Mouse (Mus musculus) embryo, embryonic 10 days (tissue): ENCODE measurements around the gene Myo18b.

Experiments
- DNase-seq: peaks from one replicate; pipeline ENCODE4 v3.0.0-alpha.2; 2015; ENCODE audit warnings: low spot score

Gene Myo18b

DNA sequence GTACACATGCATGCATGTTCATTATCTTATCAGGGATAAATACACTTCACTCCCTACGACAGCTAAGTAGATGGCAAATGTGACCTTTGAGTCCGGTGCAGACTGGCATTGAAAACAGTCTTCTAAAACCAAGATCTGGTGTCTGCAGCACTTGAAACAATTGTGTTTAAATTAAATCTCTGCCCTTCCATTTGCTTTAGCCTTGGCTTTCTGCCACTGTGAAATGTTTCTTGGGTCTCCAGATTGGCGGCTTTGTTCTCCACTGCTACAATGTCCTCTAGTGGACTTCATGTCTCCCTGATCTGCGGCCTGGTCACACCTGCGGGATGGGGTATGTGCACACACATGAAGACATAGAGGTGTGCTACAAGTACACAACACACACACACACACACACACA lies 221.4 kb downstream of the Myo18b start:
- DNase-seq: no peak

DNA sequence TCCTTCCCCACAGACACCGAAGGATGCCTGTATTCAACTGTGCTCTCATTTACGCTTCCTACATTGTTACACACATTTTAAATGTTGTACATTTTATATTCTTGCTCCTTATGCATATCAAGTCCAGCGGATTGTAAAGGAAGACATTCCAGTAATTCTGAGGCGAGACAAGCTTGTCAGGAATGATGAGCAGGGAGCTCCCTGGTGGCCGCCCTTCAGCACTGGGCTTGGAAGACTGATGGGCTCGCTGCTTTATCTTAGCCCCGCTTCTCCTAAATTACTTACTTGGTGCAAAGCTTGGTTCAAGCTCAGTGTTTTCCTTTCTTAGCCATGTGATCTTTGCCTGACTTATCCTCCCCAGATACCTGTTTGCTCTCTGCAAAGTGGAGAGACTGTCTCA lies 223.7 kb downstream of the Myo18b start:
- DNase-seq: no peak

DNA sequence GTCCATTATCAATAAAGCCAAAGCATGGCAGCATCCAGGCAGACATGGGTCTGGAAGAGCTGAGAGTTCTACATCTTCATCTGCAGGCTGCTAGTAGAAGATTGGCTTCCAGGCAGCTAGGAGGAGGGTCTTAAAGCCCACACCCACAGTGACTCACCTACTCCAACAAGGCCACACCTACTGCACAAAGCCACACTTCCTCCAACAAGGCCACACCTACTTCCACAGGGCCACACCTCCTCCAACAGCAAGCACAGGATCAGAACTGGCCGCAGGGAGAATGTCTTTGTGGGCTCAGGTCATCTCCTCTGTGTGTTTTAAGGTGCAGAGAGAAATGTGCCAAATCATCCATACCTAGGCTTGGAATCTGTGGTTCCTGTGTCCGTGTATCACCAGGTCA lies 224.2 kb downstream of the Myo18b start:
- DNase-seq: no peak

DNA sequence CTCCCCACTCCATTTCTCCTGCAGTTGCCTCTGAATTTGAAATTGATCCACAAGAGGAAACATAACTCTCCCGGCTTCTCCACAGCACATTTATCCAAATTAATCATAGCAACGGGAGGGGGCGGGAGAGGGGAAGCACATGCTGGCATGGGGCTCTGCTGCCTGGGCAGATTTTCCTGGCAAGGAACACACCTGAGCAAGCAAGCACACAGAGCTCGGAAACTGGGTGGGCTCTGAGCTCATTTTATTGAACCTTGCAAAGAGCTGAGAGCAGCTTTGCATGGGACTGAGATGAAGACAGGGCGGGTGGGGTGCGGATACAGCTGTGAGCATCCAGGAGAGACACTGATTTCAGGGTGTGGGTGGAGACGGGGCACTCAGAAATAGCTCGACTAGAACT lies 229.0 kb downstream of the Myo18b start:
- DNase-seq: no peak

DNA sequence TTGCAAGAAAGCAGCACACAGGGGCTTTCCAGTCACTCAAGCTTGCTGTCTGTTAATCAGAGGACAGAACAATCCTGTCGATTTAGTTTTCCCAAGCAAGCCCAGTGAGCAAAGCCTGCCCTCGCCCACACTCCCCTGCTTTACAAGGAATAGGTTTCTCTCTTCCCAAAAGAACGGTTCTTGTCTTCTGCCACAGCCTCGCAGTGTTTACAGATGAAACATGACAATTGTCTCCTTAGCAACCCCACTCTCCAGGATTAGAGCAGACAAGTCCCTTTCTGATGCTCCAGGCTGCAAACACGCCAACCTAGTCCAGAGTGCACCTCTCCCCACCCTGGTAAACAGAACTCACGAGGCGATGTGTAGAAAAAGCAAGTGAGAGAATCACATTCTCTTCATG lies 230.5 kb downstream of the Myo18b start:
- DNase-seq: no peak

DNA sequence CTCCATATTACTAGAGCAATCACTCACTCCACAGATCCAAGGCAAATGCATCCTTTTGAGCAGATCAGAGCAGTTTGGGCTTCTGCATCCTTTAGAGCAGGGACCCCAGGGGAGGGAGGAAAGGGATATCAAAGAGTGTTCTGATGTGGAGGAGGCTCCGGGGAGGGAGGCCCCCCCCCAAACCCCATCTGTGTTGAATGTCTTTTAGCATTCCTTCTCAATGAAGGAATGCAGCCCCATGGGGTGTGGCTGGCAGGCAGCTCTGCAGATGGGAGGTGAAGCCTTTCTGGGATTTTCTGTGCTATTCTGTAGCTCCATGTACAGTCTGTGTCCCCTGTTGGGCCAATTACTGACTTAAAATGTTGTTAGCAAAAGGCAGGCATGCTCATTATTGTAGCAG lies 232.5 kb downstream of the Myo18b start:
- DNase-seq: no peak

DNA sequence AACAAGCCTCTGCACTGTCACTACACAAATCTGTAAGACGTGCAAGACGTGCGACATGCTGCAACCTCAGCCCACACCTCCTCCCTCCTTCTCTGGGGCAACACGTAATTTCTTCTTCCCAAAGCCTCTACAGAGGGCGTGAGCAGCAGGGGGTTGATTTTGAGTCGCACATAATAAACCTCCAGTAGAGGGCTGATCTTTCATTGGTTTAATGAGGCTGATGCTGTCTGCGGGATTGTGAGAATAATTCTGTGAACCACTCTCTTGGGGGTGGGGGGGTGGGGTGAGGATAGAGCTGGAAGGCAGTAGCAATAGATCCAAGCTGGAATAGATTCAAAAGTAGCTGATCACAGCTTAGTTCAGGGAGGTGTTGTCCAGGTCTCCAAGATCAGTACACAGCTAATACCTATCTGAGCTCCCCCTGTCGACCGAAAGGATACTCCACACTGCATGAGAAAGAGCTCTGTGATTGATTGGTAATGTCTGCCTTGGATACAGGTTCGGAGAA lies 235.2 kb downstream of the Myo18b start:
- peak; percentile 75 for DNase-seq

DNA sequence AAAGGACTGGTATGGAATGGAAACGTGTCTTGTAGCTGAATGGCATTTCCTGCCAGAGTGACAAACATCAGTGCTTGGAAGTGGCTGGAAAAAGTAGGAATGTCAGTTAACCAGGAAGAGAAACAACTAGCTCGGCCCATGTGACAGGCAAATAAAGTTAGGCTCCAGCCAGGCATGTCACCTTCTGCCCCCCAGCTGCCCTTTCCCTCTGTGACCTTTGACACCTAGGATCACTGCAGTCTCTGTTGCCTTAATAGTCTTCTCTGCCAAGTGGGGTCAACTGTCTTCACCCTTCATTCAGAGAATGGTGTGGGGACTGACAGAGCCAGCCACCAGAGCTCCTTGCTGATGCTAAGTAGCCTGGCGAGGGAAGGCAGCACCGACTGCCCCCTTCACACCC lies 236.9 kb downstream of the Myo18b start:
- DNase-seq: peak; percentile 71

DNA sequence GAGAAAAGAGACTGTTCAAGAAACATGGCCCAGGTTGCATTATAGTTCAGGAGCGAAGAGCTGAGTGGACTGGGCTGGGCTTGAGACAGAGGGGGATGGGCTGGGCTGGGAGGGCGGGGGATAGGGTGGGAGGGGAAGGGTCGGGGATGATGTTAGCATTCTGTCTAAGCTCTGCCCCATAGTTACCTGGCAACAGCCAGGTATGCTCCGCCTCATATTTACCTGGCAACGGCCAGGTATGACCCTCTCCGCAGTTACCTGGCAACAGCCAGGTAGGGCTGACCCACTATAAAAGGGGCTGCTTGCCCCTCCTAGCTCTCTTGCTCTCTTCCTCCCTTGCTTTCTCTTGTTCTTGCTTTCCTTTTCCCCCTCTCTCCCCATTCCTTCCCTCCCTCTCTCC lies 239.4 kb downstream of the Myo18b start:
- DNase-seq: no peak

DNA sequence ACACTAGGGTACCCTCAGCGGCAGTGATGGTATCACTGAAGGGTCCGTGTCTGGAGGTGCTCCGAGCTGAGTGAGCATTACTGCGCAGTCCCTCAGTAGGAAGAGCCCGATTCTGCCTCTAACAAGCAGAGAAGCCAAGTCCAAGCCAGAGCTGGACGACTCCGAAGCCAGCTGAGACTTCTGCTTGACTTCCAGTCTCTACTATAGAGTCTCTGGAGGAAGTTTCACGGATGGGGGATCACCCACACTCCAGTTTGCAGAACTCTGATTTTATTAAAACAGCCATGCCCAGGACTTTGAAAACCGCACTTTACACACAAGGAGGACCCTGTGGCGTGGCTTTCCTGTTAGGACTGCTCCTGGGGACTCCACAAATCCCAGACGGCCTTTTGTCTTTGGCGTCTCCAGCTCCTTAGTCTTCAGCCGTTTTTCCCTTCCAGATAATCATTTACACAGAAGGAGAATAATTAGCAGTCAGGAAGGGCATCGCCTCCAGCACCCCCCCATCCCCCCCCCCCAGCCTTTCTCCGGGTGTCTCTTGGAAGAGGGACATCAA lies 240.1 kb downstream of the Myo18b start:
- peak; percentile 54 for DNase-seq

DNA sequence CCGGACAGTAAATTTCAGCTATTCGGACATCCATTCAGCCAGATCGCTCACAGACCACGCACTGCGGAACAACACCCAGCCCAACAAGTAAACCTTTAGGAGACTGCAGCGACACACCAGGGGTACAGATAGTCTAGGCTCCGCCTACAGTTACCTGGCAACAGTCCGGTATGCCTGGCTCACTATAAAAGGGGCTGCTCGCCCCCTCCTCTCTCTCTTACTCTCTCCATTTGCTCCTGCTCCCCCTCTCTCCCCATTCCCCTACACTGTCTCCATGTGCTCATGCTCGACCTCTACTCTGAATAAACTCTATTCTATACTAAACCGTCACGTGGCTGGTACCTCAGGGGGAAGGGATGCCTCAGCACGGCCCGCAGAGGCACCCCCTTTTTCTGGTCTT lies 240.6 kb downstream of the Myo18b start:
- peak; percentile 34 for DNase-seq

DNA sequence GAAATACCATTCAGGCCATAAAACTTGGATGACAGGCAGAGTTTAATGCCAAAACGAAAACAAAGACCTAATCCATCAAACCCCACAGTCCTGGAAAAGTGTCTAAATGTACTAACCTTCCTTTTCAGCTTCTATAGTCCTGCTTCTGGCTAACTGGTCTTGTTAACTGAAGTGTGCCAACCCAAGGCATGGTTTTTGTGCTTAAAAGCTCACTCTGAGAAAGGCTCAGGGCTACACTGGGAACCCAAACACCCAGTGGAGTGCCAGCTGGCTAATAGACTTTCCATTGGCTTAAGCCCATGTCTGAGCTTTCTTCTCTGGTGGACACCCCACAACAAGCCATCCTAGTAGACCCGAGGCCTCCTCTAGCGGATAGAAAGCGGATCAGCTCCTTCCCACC lies 244.1 kb downstream of the Myo18b start:
- no peak for DNase-seq

DNA sequence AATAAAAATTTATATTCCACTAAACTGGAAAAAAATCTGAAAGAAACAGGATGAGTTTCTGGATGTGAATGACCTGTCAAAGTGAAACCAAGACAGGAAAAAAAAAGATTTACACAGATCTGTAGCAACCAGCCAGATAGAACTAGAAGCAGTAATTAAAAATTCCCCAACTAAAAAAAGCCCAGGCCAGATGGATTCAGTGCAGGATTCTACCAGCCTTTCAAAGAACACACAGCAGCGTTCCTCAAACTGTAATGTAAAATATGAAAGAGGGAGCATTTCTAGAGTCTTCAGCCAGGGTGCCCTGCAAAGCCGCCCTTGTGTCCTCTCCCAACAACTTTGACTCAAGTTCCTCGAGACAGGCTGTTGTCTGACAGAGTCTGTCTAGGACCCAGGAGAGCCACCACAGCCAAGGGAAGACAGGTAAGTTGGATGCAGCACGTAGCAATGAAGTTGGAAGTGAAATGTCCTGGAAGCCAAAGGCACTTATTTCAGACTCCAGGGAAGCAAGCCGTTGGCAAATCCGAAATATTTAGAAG lies 246.9 kb downstream of the Myo18b start:
- no peak for DNase-seq

DNA sequence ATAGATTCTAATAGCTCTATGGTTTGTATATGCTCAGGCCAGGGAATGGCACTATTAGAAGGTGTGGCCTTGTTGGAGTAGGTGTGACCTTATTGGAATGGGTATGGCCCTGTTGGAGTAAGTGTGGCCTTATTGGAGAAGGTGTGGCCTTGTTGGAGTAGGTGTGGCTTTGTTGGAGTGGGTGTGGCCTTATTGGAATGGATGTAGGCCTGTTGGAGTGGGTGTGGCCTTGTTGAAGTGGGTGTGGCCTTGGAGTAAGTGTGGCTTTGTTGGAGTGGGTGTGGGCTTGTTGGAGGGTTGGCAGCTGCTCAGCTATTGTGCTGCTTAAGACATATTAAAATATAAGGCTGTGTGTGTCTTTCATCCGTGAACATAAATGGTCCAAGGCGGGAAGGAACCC lies 249.3 kb downstream of the Myo18b start:
- no peak for DNase-seq

DNA sequence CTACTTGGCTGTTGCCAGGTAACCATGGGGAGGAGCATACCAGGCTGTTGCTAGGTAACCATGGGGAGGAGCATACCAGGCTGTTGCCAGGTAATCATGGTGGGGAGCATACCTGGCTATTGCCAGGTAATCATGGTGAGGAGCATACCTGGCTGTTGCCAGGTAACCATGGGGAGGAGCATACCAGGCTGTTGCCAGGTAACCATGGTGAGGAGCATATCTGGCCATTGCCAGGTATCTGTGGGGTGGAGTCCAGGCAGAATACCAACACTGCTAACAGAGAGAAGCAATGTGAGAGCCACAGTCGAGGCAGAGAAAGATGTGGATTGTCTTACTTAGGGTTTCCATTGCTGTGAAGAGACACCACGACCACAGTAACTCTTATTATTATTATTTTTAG lies 250.6 kb downstream of the Myo18b start:
- no peak for DNase-seq

DNA sequence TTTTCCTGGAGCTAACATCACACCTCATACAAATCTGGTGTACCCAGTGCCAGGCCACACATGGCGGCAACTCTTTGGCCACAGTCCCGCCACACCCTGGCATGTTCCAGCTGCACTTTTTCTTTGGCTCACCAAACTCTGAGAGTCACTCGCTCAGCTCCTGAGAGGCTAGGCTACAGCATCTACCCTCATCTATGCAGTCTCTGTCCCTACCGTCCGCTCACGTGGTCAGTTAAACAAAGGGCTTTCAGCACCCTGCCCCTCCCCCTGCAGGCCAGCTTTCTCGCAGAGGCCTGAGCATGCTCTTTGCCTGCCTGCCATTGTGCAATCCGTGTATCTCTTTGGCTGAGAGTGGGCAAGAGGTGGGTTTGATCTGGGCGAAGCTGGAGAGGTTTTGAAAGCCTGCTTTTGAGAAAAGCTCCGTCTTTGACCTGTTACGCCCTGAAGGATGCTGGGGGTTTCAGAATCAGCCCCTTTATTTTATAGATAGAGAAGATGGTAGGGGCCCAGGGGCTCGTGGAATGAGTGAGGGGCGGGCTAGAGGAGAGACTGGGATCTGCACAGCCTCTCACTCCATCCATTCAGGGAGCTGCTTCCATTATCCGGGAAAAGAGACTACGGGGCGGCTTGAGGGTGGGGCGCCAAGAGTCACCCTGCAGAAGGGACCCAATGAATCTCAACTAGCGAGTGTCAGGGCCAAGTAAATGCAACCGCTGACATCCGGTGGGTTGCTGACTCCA lies 252.5 kb downstream of the Myo18b start:
- peak; percentile 89 for DNase-seq

DNA sequence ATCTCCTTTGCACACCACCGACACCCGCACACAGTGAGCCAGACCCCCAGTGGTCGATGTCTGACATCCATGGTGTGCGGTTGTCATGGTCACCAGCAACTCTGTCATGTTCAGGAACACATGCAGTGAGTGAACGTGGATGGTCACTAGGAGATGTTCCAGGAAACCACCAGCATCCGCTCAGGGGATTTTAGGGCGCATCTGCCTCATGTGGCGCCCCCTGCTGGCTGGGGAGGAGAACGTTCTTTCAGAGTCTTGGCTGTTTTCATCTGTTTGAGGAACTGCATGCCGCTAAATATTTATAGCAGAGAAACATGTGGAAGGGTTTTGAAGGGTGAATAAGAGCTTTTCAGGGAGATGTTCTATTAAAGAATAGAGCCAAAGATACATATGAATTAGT lies 253.4 kb downstream of the Myo18b start:
- DNase-seq: peak; percentile 65

DNA sequence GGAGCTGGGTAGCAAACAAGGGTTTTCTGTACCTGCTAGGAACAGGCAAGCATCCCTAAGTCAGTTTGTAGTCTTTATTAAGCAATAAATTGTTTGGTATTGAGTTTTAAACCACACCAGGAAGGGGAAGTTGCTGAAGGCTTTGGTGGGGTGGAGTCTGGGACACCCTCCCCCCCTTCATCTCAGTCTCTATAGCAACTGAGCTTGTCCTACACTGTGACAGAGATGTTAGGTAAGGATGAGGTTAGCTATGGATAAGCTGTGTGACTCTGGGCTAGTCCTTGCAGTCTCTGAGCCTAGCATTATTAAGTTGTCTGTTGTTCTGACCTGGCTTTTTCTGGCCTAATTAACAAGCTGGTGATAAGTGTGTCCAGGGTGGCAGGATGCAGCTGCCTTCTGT lies 254.4 kb downstream of the Myo18b start:
- no peak for DNase-seq

DNA sequence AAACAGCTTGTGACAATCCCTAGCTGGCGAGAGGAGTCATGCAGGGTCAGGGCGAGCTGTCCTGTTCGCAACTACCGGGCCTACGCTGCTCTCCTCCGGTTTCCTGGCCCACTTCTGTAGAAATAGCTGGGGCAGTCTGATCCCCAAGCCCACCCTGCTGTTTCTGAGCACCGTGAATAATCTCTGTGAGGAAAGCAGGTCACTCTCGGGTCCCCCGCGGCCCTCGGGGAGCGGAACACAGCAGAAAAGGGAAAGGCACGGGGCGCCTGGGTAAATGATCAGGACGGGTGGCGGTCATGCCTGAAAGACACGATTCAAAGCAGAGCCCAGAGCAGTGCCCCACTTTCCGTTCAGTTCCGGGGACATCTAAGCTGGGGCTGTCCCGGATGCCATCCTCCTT lies 255.0 kb downstream of the Myo18b start:
- DNase-seq: no peak

DNA sequence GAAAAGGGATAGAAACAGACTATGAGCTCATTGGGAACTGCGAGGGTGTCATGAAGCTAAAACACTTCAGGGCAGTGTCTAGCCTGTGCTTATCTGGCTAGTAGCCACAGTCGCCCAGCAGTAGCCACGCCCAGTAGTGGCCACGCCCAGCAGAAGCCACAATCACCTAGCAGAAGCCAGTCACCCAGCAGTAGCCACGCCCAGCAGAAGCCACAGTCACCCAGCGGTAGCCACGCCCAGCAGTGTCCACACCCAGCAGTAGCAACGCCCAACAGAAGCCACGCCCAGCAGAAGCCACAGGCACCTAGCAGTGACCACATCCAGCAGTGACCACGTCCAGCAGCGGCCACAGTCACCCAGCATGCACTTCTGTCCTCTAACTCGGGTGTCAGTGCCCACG lies 255.5 kb downstream of the Myo18b start:
- peak; percentile 86 for DNase-seq
